8 mouse cellular contexts compared by ENCODE assay signal in the genomic region with DNA sequence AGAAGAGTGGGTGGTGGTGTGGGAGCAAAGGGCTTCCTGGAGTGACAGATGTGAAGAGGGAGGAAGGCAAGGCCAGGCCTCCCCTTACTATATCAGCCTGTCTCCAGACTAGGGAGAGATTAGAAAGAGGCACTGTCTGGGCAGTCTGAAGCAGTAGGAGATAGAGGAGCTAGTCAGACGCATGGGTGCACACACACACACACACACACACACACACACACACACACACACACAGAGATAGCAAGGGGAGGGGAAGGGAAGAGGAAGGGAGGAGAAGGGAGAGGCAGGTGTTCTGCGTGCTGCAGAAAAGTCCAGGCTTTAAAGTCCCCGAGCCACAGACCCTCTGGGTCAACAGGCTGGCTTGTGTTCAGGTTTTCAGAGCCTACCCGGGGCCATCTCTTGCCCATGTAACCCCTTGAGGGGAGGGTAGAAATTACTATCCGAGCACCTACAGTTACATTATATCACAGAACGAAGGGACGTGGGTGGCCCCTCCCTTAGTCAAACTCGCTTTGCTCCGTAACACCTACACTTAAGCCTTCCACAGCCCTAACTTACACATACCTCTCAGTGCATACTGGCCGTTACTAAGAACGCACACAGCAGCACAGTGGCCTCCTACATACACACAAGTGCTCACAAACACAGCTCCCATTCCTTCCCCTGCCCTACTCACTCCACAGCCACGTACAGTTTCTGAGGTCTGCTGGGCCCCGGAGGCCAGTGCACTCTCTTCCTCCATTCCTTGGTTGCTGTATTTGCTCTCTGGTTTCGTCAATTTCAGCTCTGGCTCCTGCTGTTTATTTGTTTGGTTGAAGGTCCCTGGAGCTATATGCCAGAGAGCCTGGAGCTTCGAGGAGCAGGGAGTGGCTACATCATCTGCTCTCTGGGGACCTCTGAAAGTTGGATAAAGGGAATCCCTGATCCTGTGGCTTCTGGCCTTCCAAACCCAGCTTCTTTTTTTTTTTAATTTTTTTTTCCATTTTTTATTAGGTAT. TPM values are rescaled to one million over a fixed set of nuclear protein-coding genes. Genes with fewer than 3 reads are reported as not detected.
DNase-seq lines count a peak whose midpoint lies in the region; ATAC-seq lines count a peak whose summit lies in the region.

No protein-coding gene starts in this region.

- H3K9ac ChIP-seq in liver, embryonic 12.5 days: peak overlapping the region; percentile 57

- peak overlapping the region; percentile 66 for H3K4me2 ChIP-seq in liver, embryonic 12.5 days

- WGBS in heart, embryonic 10.5 days: 36% methylated on average over 14 of the region's 15 CpGs
- WGBS in liver, embryonic 12.5 days (ENCODE audit: insufficient replicate concordance): 30% methylated on average over 15 of the region's 15 CpGs

- ATAC-seq in common myeloid progenitor, adult 5-6 weeks (replicated peaks; ENCODE audit: low read depth, poor library complexity, severe bottlenecking): peak; percentile 40
- ATAC-seq in liver, embryonic 12.5 days: peak; percentile 96

- H3K36me3 ChIP-seq in heart, embryonic 10.5 days: no peaks in the 10 kb centered on the region; the same call in 1 of the 2 replicates
- H3K36me3 ChIP-seq in liver, embryonic 12.5 days: peaks cover 60% of the 10 kb centered on the region

- H3K9me3 ChIP-seq in heart, embryonic 10.5 days: no peaks in the 10 kb centered on the region
- no peaks in the 10 kb centered on the region for H3K9me3 ChIP-seq in liver, embryonic 12.5 days (replicated peaks)

- H3K27ac ChIP-seq in heart, embryonic 10.5 days: peak overlapping the region; percentile 53; the same call in 1 of the 2 replicates
- peak overlapping the region; percentile 88 for H3K27ac ChIP-seq in liver, embryonic 12.5 days

- H3K27me3 ChIP-seq in heart, embryonic 10.5 days (ENCODE audit: insufficient read depth, poor library complexity, severe bottlenecking): no peaks in the 10 kb centered on the region
- no peaks in the 10 kb centered on the region for H3K27me3 ChIP-seq in liver, embryonic 12.5 days (replicated peaks)

- peak; percentile 89 for DNase-seq in heart, embryonic 10.5 days (ENCODE audit: low spot score)
- DNase-seq in heart, postnatal 4 days: no peak
- DNase-seq in CD4-positive, CD25-positive, alpha-beta regulatory T cell, adult 2 months (ENCODE audit: low read depth, low spot score): peak; percentile 47
- DNase-seq in urinary bladder, postnatal 10 days (ENCODE audit: low spot score): no peak
- no peak for DNase-seq in neural tube, embryonic 10.5 days (ENCODE audit: extremely low spot score, low spot score)
- no peak for DNase-seq in layer of hippocampus, postnatal 14 days (ENCODE audit: low spot score in 2 of 2)

- peaks cover 43% of the 10 kb centered on the region for H3K4me1 ChIP-seq in heart, embryonic 10.5 days
- H3K4me1 ChIP-seq in liver, embryonic 12.5 days: peaks cover 78% of the 10 kb centered on the region

- H3K4me3 ChIP-seq in heart, embryonic 10.5 days: peak overlapping the region; percentile 12; the same call in 1 of the 2 replicates
- peak overlapping the region; percentile 23 for H3K4me3 ChIP-seq in liver, embryonic 12.5 days

RNA-seq across cellular contexts. Expression of a gene that starts 12.9 kb away (rescaled TPM):
- 16.0 and 18.4 TPM in 2 replicates for polyA plus RNA-seq in heart, embryonic 10.5 days (2016; fragmentation: Nextera tagmentation; extraction: Ambion mirVana)
- 10 to 100 TPM; 34.4 to 38.0 TPM for total RNA-seq in heart, postnatal 4 days (2021)
- total RNA-seq in common myeloid progenitor, adult 5-6 weeks (2017): 25.2 and 26.5 TPM in 2 replicates
- polyA plus RNA-seq in liver, embryonic 12.5 days (2016; fragmentation: Nextera tagmentation; extraction: Ambion mirVana): 27.9 and 30.1 TPM in 2 replicates
- total RNA-seq in layer of hippocampus, postnatal 14 days (2021): 10 to 100 TPM; 26.5 to 28.6 TPM

Comparison
In these comparisons a context has a peak if more than half of its experiments do, and no peak if none do; other contexts are left out.
1. DNase-seq: peak in heart, embryonic 10.5 days (single experiment) and CD4-positive, CD25-positive, alpha-beta regulatory T cell, adult 2 months (single experiment); none in heart, postnatal 4 days (single experiment), urinary bladder, postnatal 10 days (single experiment), neural tube, embryonic 10.5 days (single experiment) and layer of hippocampus, postnatal 14 days (0 of 2).